Mouse (Mus musculus) limb, embryonic 12.5 days (tissue): Measurements from ENCODE around the gene Slc24a3. TPM values are rescaled to one million over a fixed set of nuclear protein-coding genes. Genes with fewer than 3 reads are reported as not detected.

Source experiments
- ATAC-seq: fragments of 200-750 bp; cut with Nextera tagmentation; 2 replicates; pipeline ENCODE4 v1.8.0; 2017; ENCODE audit warnings: low read depth, moderate TSS enrichment; ENCODE audit not compliant: insufficient number of reproducible peaks, insufficient read depth, low FRiP score, low TSS enrichment
- H3K27ac ChIP-seq: fragments of 300-500 bp; sonication (generic); 2 replicates; pipeline ENCODE4 v1.5.1; 2016; ENCODE audit warnings: mild to moderate bottlenecking, moderate library complexity
- H3K27me3 ChIP-seq: fragments of 300-500 bp; sonication (generic); 2 replicates; pipeline ENCODE4 v1.6.1; 2016; ENCODE audit warnings: mild to moderate bottlenecking, moderate library complexity
- H3K36me3 ChIP-seq: fragments of 300-500 bp; sonication (generic); 2 replicates; pipeline ENCODE4 v1.6.1; 2016; ENCODE audit warnings: mild to moderate bottlenecking, moderate library complexity
- H3K4me1 ChIP-seq: fragments of 300-500 bp; sonication (generic); replicated peaks from 2 replicates; pipeline ENCODE4 v1.6.1; 2016
- H3K4me2 ChIP-seq: fragments of 300-500 bp; sonication (generic); 2 replicates; pipeline ENCODE4 v1.6.1; 2016; ENCODE audit warnings: mild to moderate bottlenecking, moderate library complexity
- H3K4me3 ChIP-seq: fragments of 300-500 bp; sonication (generic); replicated peaks from 2 replicates; pipeline ENCODE4 v1.5.1; 2016; ENCODE audit warnings: mild to moderate bottlenecking
- H3K9ac ChIP-seq: fragments of 300-500 bp; sonication (generic); replicated peaks from 2 replicates; pipeline ENCODE4 v1.6.1; 2016; ENCODE audit warnings: mild to moderate bottlenecking, moderate library complexity
- H3K9me3 ChIP-seq: fragments of 300-500 bp; sonication (generic); 2 replicates; pipeline ENCODE4 v1.6.1; 2016; ENCODE audit warnings: mild to moderate bottlenecking, moderate library complexity
- WGBS: fragments of 180-500 bp; shearing (Covaris S2); methylation state at CpG from one replicate; pipeline ENCODE4 v1.1.7; 2016; 5-methylcytosine and 5-hydroxymethylcytosine counted together
- polyA plus RNA-seq: library from polyadenylated mRNA; unstranded; fragments of >200 nt; fragmentation: Nextera tagmentation; extraction: Ambion mirVana; gene quantifications from 2 replicates; pipeline ENCODE4 v1.2.1, GENCODE M21; 2016

Slc24a3 gene
- polyA plus RNA-seq, 1 experiment from 2014 or later, result 1.3 TPM

GRCm38 (mm10) chr2:145457106-145457747 lies 289.7 kb downstream of the Slc24a3 start:
- 35% methylated on average over 8 of the region's 8 CpGs for WGBS
- Histone ChIP-seq H3K4me1 (no peaks in the 10 kb centered on the region), H3K27ac (no peak overlapping the region), H3K9me3 (no peaks in the 10 kb centered on the region), H3K4me2 (no peak overlapping the region), H3K27me3 (no peaks in the 10 kb centered on the region), H3K36me3 (no peaks in the 10 kb centered on the region), H3K4me3 (no peak overlapping the region), H3K9ac (no peak overlapping the region)
- ATAC-seq, result no peak

- no peaks in the 10 kb centered on the region for H3K27me3 ChIP-seq
- no peak overlapping the region for H3K9ac ChIP-seq
- no peak overlapping the region for H3K27ac ChIP-seq
- H3K9me3 ChIP-seq, result no peaks in the 10 kb centered on the region
- no peaks in the 10 kb centered on the region for H3K36me3 ChIP-seq
- no peak for ATAC-seq
- no peak overlapping the region for H3K4me2 ChIP-seq
- H3K4me1 ChIP-seq, result no peaks in the 10 kb centered on the region
- 59% methylated on average over 3 of the region's 3 CpGs for WGBS
- no peak overlapping the region for H3K4me3 ChIP-seq
These were observed 293.4 kb downstream of the Slc24a3 start for GRCm38 (mm10) chr2:145460854-145461423.

GRCm38 (mm10) chr2:145462253-145462652 lies 294.7 kb downstream of the Slc24a3 start:
- Histone ChIP-seq H3K4me2 (no peak overlapping the region), H3K27ac (no peak overlapping the region), H3K9me3 (no peaks in the 10 kb centered on the region), H3K36me3 (no peaks in the 10 kb centered on the region), H3K9ac (no peak overlapping the region), H3K4me1 (no peaks in the 10 kb centered on the region), H3K4me3 (no peak overlapping the region), H3K27me3 (no peaks in the 10 kb centered on the region)
- WGBS, result 88% methylated on average over 2 of the region's 2 CpGs
- no peak for ATAC-seq

GRCm38 (mm10) chr2:145468701-145469325 lies 301.3 kb downstream of the Slc24a3 start:
- WGBS, result 91% methylated on average over 5 of the region's 5 CpGs
- ATAC-seq, result no peak
- no peak overlapping the region for H3K9ac ChIP-seq

GRCm38 (mm10) chr2:145477484-145477883 lies 309.9 kb downstream of the Slc24a3 start:
- H3K36me3 ChIP-seq, result no peaks in the 10 kb centered on the region
- no peak overlapping the region for H3K4me2 ChIP-seq
- ATAC-seq, result no peak
- H3K9ac ChIP-seq, result no peak overlapping the region
- H3K4me3 ChIP-seq, result no peak overlapping the region
- H3K4me1 ChIP-seq, result no peaks in the 10 kb centered on the region
- no peak overlapping the region for H3K27ac ChIP-seq
- no peaks in the 10 kb centered on the region for H3K9me3 ChIP-seq
- 56% methylated on average over 2 of the region's 2 CpGs for WGBS
- H3K27me3 ChIP-seq, result no peaks in the 10 kb centered on the region

More at GRCm38 (mm10) chr2:145468701-145469325, 301.3 kb downstream of the Slc24a3 start:
- H3K9me3 ChIP-seq, result no peaks in the 10 kb centered on the region
- no peaks in the 10 kb centered on the region for H3K36me3 ChIP-seq
- H3K27me3 ChIP-seq, result no peaks in the 10 kb centered on the region
- H3K4me2 ChIP-seq, result no peak overlapping the region
- H3K4me3 ChIP-seq, result no peak overlapping the region
- no peak overlapping the region for H3K27ac ChIP-seq
- H3K4me1 ChIP-seq, result no peaks in the 10 kb centered on the region

GRCm38 (mm10) chr2:145479676-145480075 lies 312.1 kb downstream of the Slc24a3 start:
- no peak overlapping the region for H3K4me3 ChIP-seq
- 18% methylated on average over 2 of the region's 2 CpGs for WGBS
- no peaks in the 10 kb centered on the region for H3K27me3 ChIP-seq
- H3K4me2 ChIP-seq, result no peak overlapping the region
- H3K9me3 ChIP-seq, result no peaks in the 10 kb centered on the region
- no peak for ATAC-seq
- H3K9ac ChIP-seq, result no peak overlapping the region
- H3K36me3 ChIP-seq, result no peaks in the 10 kb centered on the region
- no peak overlapping the region for H3K27ac ChIP-seq
- no peaks in the 10 kb centered on the region for H3K4me1 ChIP-seq

- Histone ChIP-seq H3K4me1 (no peaks in the 10 kb centered on the region), H3K4me2 (no peak overlapping the region), H3K4me3 (no peak overlapping the region), H3K9ac (no peak overlapping the region), H3K9me3 (no peaks in the 10 kb centered on the region), H3K27me3 (no peaks in the 10 kb centered on the region), H3K36me3 (no peaks in the 10 kb centered on the region), H3K27ac (no peak overlapping the region)
- no peak for ATAC-seq
These were observed 332.7 kb downstream of the Slc24a3 start for GRCm38 (mm10) chr2:145500231-145500630.

- no peak for ATAC-seq
- Histone ChIP-seq H3K9ac (no peak overlapping the region), H3K27me3 (no peaks in the 10 kb centered on the region), H3K36me3 (no peaks in the 10 kb centered on the region), H3K4me2 (no peak overlapping the region), H3K9me3 (no peaks in the 10 kb centered on the region), H3K4me1 (no peaks in the 10 kb centered on the region), H3K4me3 (no peak overlapping the region), H3K27ac (no peak overlapping the region)
- WGBS, result 73% methylated on average over 1 of the region's 1 CpGs
These were observed 333.9 kb downstream of the Slc24a3 start for GRCm38 (mm10) chr2:145501472-145501871.

- no peaks in the 10 kb centered on the region for H3K9me3 ChIP-seq
- no peaks in the 10 kb centered on the region for H3K36me3 ChIP-seq
- H3K9ac ChIP-seq, result no peak overlapping the region
- no peak for ATAC-seq
- H3K4me3 ChIP-seq, result no peak overlapping the region
- 80% methylated on average over 2 of the region's 2 CpGs for WGBS
- H3K27ac ChIP-seq, result no peak overlapping the region
- no peak overlapping the region for H3K4me2 ChIP-seq
- no peaks in the 10 kb centered on the region for H3K4me1 ChIP-seq
- H3K27me3 ChIP-seq, result no peaks in the 10 kb centered on the region
These were observed 340.1 kb downstream of the Slc24a3 start for GRCm38 (mm10) chr2:145507702-145508101.

GRCm38 (mm10) chr2:145510650-145511225 lies 343.2 kb downstream of the Slc24a3 start:
- WGBS, result 90% methylated on average over 7 of the region's 7 CpGs
- Histone ChIP-seq H3K4me3 (no peak overlapping the region), H3K9ac (no peak overlapping the region), H3K9me3 (no peaks in the 10 kb centered on the region), H3K36me3 (no peaks in the 10 kb centered on the region), H3K4me2 (no peak overlapping the region), H3K27me3 (no peaks in the 10 kb centered on the region), H3K4me1 (no peaks in the 10 kb centered on the region), H3K27ac (no peak overlapping the region)
- no peak for ATAC-seq

- H3K36me3 ChIP-seq, result no peaks in the 10 kb centered on the region
- H3K4me1 ChIP-seq, result no peaks in the 10 kb centered on the region
- no peaks in the 10 kb centered on the region for H3K9me3 ChIP-seq
- H3K9ac ChIP-seq, result no peak overlapping the region
- no peak overlapping the region for H3K4me2 ChIP-seq
- no peaks in the 10 kb centered on the region for H3K27me3 ChIP-seq
- H3K4me3 ChIP-seq, result no peak overlapping the region
- WGBS, result 85% methylated on average over 4 of the region's 4 CpGs
- no peak overlapping the region for H3K27ac ChIP-seq
- ATAC-seq, result no peak
These were observed 348.4 kb downstream of the Slc24a3 start for GRCm38 (mm10) chr2:145515956-145516355.
